Mouse (Mus musculus) adrenal gland, adult 2 months (tissue): Measurements from ENCODE around the gene Phf21b. TPM values are rescaled to one million over a fixed set of nuclear protein-coding genes. Genes with fewer than 3 reads are reported as not detected.

Experiments used
- polyA plus RNA-seq: library from polyadenylated mRNA; depleted of rRNA; stranded (reverse); fragments of >200 nt; gene quantifications from 2 replicates; pipeline ENCODE4 v1.2.3, GENCODE M21; 2012; rRNA removed
- total RNA-seq, 2 experiments: library from RNA; stranded (reverse); gene quantifications; 2 replicates each; pipeline ENCODE4 v1.2.3; 2021

Gene Phf21b
- total and polyA plus RNA-seq, 3 experiments: 1.7 to 5.5 (median 1.8) TPM

Other genes with a start within 250 kb of the Phf21b start
- 1 to 10 TPM; 7.0 to 9.4 TPM for gene Prr5, start 186.4 kb downstream of the Phf21b start, total RNA-seq
- 15.7 and 26.7 TPM in 2 replicates for gene Prr5, start 186.4 kb downstream of the Phf21b start, polyA plus RNA-seq
- gene Arhgap8, start 136.0 kb downstream of the Phf21b start, total RNA-seq: under 1 TPM; 0.43 to 0.93 TPM
- 0.90 and 1.00 TPM in 2 replicates for gene Arhgap8, start 136.0 kb downstream of the Phf21b start, polyA plus RNA-seq
- under 1 TPM; 0.14 to 0.17 TPM for gene Gm29666, start 64.0 kb upstream of the Phf21b start, total RNA-seq
- gene Gm29666, start 64.0 kb upstream of the Phf21b start, polyA plus RNA-seq: 0.10 and 0.15 TPM in 2 replicates
- 10 to 100 TPM; 31.8 to 44.1 TPM for gene Nup50, start 67.4 kb upstream of the Phf21b start, total RNA-seq
- 6.0 and 6.6 TPM in 2 replicates for gene Nup50, start 67.4 kb upstream of the Phf21b start, polyA plus RNA-seq
- gene 5031439G07Rik, start 132.5 kb upstream of the Phf21b start, total RNA-seq: 10 to 100 TPM; 24.1 to 41.5 TPM
- 17.7 and 18.2 TPM in 2 replicates for gene 5031439G07Rik, start 132.5 kb upstream of the Phf21b start, polyA plus RNA-seq
- not detected for gene Upk3a, start 161.1 kb upstream of the Phf21b start, total RNA-seq
- not detected in 2 replicates for gene Upk3a, start 161.1 kb upstream of the Phf21b start, polyA plus RNA-seq
- gene Fam118a, start 172.9 kb upstream of the Phf21b start, total RNA-seq: 10 to 100 TPM in 1 of 2 experiments, 1 to 10 TPM in 1; 6.0 to 12.4 TPM
- gene Fam118a, start 172.9 kb upstream of the Phf21b start, polyA plus RNA-seq: 2.4 and 3.0 TPM in 2 replicates